Mouse (Mus musculus) layer of hippocampus, adult 2 months (tissue): Measurements from ENCODE around the gene Cdk13. TPM values are rescaled to one million over a fixed set of nuclear protein-coding genes. Genes with fewer than 3 reads are reported as not detected.

Experiments used
- DNase-seq, 2 experiments: peaks; one replicate each; pipeline ENCODE4 v3.0.0; 2022; ENCODE audit warnings: low spot score in 2 of 2
- H3K27ac ChIP-seq: fragments of 200-600 bp; 2 replicates; pipeline ENCODE4 v1.8.1; 2022
- H3K4me3 ChIP-seq: fragments of 200-600 bp; 2 replicates; pipeline ENCODE4 v1.8.1; 2022; ENCODE audit warnings: mild to moderate bottlenecking
- CTCF ChIP-seq: fragments of 200-600 bp; conservative IDR thresholded peaks from 2 replicates; pipeline ENCODE4 v1.8.1; 2022; ENCODE audit warnings: antibody characterized with exemption, mild to moderate bottlenecking, moderate library complexity
- long read RNA-seq, 2 experiments: library from polyadenylated mRNA; stranded (forward); transcript quantifications; one replicate each; pipeline ENCODE4 v2.0.0; 2021; ENCODE audit warnings: borderline mapping rate in 2 of 2
- total RNA-seq, 2 experiments: library from RNA; stranded (reverse); gene quantifications; 2 replicates each; pipeline ENCODE4 v1.2.3; 2021

Cdk13 gene
- total RNA-seq = 10 to 100 TPM; 58.7 to 60.0 TPM
- long read RNA-seq, experiment 1, partial matches to known transcripts = 4 of 19 reads
- long read RNA-seq, experiment 1, other reads (novel, unspliced or antisense) = 12 of 19 reads
- long read RNA-seq, experiment 2, full-length matches to known transcripts = 6 of 36 reads
- long read RNA-seq, experiment 2, partial matches to known transcripts = 6 of 36 reads
- long read RNA-seq, experiment 2, other reads (novel, unspliced or antisense) = 24 of 36 reads

DNA sequence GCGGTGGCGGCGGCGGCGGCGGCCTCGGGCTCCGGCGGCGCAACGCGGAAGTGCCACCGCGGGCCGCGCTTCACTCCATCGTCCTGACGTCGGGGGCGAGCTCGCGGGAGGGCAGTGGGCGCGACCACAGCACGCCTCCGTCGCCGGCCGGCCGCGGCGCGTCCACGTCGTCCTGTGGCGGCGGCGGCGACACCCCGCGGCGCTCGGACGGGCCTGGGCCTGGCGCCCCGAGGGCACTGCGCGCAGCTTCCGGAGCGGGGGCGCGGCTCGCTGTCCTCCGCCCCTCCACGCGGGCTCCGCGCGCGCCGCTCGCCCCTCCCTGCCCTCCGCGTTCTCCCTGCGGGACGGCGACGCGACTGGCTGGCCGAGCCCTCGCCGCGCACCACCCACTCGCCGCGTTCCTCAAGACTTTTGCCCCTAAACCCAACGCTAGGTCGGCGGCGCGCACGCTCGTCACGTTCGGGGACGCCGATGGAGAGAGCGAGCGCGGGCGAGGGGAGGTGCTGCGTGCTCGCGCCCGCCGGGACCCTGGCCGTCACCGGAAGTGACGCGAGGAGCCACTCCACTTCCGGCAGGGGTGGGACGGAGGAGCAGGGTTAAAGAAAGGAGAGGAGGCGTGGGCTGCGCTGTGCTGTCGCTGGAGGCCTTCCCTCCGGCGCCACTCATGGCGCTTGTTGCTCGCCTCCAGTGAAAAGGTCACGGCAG, at the start of gene Cdk13:
Gene Cdk13, minus strand, starts transcription at position 189 of the 705 bp plus-strand sequence.
- DNase-seq = peak; percentile 98 to 99
- TF ChIP-seq CTCF = peak; percentile 17; the same call in 1 of the 2 replicates
- Histone ChIP-seq H3K4me3 (peak within 1 kb of the TSS; percentile 94), H3K27ac (peak within 1 kb of the TSS; percentile 97)

DNA sequence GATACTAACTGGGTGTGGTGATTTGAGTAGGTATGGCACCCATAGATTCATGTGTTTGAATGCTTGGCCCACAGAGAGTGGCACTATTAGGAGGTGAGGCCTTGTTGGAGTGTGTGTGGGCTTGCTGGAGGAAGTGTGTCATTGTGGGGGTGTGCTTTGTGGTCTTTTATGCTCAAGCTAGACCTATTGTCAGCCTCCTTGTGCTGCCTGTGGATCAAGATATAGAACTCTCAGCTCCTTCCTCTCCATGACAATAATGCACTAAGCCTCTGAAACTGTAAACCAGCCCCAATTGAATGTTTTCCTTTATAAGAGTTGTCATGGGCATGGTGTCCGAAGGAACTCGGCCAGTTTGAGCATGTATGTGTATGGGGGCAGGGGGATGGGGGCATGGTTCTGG, 38.4 kb upstream of the Cdk13 start:
- no peak for TF ChIP-seq CTCF
- no peak overlapping the region for H3K27ac ChIP-seq

DNA sequence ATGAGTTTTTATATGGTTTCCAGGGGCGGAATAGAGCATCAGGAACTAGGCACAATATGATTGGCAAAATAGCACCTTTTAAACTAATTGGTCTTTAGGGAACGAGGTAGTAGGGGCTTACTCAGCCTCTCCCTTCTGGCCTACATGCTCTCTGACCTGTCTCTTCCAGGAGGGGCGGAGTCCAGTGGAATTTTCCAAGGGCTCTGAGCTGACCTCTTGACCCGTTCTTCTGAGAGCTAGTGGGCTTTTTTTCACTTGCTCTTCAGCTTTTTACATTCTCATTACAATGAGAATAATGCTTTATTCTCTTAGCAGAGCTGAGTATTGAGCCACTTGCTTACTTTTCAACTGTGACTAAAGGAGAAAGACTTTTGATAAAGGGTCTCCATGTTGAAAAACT, 37.9 kb upstream of the Cdk13 start:
- Histone ChIP-seq H3K4me3 (no peak overlapping the region), H3K27ac (no peak overlapping the region)

More for the DNA sequence above, 38.4 kb upstream of the Cdk13 start:
- no peak for DNase-seq
- H3K4me3 ChIP-seq = no peak overlapping the region

DNA sequence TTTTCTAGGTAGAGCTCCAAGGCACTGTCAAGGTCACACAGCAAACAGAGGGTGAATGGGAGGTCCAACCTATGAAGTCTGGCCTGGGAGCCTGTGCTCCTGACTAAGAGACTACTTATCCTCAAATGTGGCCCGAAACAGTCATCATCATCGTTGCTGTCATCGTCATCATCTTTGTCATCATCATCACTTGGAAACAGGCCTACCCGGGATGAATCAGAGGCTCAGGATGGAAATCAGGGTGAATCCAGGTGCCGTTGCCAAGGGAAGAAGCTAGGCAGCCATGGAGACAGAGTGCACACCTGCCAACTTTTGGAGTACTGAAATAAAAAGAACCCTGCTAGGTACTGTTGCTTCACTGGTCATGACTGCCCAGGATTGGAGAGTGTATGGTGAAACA, 34.2 kb upstream of the Cdk13 start:
- no peak overlapping the region for H3K27ac ChIP-seq
- no peak overlapping the region for H3K4me3 ChIP-seq
- peak; percentile 19 to 40 for DNase-seq
- no peak for TF ChIP-seq CTCF

More for the DNA sequence above, 37.9 kb upstream of the Cdk13 start:
- no peak for TF ChIP-seq CTCF
- DNase-seq = no peak

DNA sequence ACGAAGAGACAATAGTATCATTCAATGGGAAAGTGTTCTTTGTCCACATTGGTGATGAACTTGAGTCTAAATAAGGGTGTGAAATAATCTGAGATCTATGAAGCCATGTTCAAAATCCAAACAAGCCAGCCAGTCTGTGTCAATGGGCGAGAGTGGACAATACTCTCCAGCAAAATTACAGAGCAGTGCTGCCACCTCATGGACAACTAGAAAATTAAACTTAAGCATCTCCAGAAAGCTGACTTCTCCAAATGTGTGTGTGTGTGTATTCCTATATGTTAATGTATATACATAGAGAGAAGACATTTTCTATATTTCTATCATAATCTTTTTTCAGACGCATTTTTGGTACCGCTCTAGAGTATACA, 33.6 kb upstream of the Cdk13 start:
- peak; percentile 84 for TF ChIP-seq CTCF
- peak; percentile 32 to 67 for DNase-seq
- H3K27ac ChIP-seq = no peak overlapping the region
- no peak overlapping the region for H3K4me3 ChIP-seq

DNA sequence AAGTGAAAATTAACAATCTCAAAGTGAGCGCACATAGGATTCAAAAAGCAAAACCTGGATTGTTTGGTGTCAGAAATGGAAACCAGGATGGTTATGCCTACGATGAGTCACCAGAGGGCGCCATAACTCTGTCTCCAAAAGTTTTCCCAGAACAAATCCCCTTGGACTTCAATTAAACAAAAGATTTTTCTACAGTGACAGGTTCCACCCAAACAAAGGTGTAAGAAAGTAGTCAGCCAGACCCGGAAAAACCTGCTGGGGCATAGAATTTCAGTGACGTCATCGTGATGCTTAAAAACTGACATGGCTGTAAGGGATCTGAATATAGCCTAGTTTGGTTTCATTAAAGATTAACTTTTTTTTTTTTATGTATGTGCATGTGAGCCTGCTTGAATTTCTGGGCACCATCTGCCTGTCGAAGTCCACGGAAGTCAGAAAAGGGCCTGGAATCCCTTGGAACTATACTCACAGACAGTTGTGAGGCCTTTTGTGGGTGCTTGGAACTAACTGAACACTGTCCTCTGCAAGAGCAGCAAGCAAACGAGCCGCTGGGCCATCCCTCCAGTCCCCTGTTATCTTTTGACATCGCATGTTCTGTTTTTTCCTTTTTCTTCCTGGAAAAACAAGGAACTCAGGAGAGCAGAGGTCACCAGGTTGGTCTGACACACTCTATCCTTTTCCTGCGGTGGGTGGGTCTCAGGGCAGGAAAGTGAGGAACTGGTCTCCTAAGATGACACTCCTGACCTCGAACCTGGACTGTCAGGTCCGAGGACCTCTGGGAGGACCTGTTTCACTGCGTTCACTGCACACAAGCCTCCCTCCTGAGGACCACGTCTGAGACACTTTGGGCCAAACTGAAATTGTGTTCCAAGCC, 33.0 kb upstream of the Cdk13 start:
- Histone ChIP-seq H3K27ac (no peak overlapping the region), H3K4me3 (no peak overlapping the region)
- peak; percentile 91 for TF ChIP-seq CTCF
- peak in 1 of 2 experiments; percentile 66 for DNase-seq

DNA sequence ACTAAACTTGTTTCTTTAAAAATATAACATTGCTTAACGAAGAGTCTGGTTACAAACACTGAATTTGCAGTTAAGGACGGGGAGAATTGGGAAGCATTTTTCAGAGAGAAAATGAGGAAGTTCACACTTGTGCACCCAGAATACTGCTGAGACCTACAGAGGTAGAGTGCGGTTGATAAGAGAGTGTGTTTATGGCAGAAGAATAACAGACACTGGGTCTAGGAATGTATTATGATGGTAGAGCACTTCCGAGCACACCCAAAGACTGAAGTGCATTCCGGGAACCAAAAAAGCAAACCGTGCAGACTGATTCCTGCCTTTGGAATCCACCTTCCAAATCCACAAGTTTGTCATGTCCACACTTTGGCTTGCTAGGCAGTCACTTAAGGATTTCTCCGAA, 31.9 kb upstream of the Cdk13 start:
- H3K4me3 ChIP-seq = no peak overlapping the region
- no peak for DNase-seq
- no peak overlapping the region for H3K27ac ChIP-seq
- TF ChIP-seq CTCF = no peak

DNA sequence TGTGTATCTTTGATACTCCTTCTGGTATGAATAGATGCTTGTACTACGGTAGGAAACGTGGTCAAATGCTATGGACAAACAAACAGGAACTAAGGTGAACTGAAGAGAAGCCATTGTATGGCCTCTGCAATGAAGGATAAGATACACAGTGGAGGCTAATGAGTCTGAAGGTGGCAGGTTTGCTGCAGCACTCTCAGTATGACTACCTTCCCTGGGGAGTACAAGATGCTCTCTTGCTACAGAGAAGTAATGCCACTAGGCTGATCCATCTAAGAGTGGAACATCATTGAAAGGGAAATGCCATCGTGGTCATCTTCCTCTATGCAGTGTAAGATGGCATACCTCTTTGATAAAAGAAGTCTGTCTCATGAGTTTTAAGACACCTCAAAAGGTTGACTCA, 28.0 kb upstream of the Cdk13 start:
- no peak overlapping the region for H3K27ac ChIP-seq
- DNase-seq = no peak
- no peak overlapping the region for H3K4me3 ChIP-seq
- TF ChIP-seq CTCF = no peak

DNA sequence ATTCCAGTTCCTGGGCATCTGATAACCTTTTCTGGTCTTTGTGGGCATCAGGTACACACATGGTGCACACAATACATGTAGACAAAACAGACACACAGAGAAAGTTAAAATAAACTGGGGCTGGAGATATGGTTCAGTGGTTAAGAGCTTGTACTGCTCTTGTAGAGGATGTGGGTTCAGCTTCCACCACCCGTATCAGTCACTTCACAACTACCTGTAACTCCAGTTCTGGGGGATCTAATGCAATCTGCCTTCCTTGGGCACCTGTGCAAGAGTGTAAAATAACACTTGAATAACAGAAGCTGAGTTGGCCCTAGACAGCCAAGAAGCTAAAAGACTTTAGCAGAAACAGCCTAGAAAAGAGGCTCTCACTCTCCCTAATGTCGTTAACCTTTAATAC, 12.3 kb upstream of the Cdk13 start:
- TF ChIP-seq CTCF = no peak
- Histone ChIP-seq H3K27ac (no peak overlapping the region), H3K4me3 (no peak overlapping the region)
- DNase-seq = no peak

DNA sequence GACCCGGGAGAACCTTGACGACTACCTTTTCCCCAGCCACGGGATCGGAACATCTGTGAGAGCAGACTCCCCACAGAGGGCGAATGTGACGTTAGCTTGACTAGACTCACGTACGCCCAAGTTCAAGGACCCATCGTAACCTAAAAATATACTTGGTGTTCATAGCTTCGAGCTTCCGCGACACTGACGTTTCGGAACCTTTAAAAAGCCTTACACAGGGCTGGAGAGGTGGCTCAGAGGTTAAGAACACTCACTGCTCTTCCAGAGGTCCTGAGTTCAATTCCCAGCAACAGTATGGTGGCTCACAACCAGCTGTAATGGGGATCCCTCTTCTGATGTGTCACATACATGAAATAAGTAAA, 698 bp upstream of the Cdk13 start:
- TF ChIP-seq CTCF = no peak
- H3K4me3 ChIP-seq = peak overlapping the region; percentile 94
- H3K27ac ChIP-seq = peak overlapping the region; percentile 97
- no peak for DNase-seq

DNA sequence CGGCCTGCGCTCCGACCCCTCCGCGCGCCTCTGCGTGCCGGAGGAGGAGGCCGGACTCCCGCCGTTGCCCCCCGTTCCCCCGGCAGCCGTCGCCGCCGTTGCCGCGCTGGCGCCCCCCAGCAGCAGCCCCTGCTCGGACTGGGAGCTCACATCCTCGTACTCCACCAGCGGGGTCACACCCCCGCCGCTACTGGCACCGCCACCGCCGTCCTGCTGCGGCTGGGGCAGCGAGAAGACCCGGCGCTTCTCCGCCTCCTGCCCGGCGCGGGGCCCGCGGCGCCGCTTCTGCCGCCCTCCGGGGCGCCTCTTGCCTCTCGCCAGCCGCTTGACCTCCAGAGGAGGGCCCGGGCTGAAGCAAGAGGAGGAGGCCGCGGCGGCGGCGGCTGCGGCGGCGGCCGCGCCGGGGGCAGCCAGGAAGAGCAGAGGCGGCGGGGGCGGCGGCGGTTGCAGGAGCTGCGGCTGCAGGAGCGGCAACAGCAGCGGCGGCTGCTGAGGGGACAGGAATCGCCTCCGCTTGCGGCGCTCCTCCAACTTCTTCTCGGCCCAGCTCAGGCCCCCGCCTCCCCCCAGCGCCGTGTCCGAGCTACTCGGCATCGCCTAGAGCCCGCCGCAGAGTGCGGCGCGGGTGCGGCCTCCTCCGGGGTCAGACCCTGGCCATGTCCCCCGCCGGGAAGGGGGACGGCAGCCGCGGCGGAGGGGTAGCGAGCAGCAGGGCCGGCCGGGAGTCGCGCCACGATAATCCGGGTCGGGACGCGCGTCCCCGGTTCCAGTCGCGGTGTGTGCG, 647 bp downstream of the Cdk13 start:
- DNase-seq = peak; percentile 16 to 33
- peak overlapping the region; percentile 94 for H3K4me3 ChIP-seq

DNA sequence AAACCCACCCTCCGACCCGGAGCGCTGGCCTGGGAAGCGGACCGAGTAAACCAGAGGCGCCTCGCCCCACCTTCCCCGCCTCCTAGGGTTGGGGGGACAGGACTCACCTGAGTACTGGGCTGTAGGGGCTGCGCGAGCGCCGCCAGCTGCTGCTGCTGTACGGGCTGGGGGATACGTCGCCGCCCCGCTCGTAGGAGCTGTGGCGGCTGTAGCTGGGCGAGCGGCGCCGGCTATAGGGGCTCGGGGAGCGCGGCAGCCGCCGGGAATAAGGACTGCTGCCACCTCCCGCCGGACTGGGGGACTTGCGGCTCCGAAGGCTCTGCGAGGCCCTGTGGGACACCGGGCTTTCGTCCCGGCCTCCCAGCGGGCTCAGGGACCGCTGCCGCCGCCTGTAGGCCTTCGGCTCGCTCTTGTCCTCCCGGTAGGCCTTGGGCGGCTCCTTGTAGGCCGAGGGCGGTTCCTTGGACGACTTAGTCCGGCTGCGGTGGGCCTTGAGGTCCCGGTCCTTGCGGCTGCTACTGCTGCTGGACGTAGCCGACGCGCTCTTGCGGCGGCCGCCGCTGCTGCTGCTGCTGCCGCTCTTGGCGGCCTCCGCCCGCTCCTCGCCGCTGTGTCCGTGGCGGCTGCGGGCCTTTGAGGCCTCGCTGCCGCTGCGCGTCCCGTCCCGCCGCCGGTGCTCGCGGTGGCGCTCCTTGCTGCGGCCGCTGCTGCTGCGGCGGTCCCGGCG, 1.4 kb downstream of the Cdk13 start:
- TF ChIP-seq CTCF = peak; percentile 81
- H3K4me3 ChIP-seq = peak overlapping the region; percentile 94
- peak overlapping the region; percentile 97 for H3K27ac ChIP-seq
- DNase-seq = peak; percentile 63 to 74

More for the DNA sequence above, 647 bp downstream of the Cdk13 start:
- no peak for TF ChIP-seq CTCF
- peak overlapping the region; percentile 97 for H3K27ac ChIP-seq
